Mouse (Mus musculus) olfactory bulb, adult 2 months (tissue): ENCODE results near the gene Galr3.

Experiments
- CTCF ChIP-seq: fragments of 200-500 bp; IDR thresholded peaks from 2 replicates; pipeline ENCODE4 v1.5.1; 2012; ENCODE audit warnings: low read depth, mild to moderate bottlenecking, low read length, moderate library complexity; ENCODE audit not compliant: insufficient read depth
- POLR2A ChIP-seq: fragments of 200-500 bp; IDR thresholded peaks from 2 replicates; pipeline ENCODE4 v1.6.1; 2012; ENCODE audit warnings: mild to moderate bottlenecking, low read depth, low read length, moderate library complexity; ENCODE audit not compliant: insufficient read depth

DNA sequence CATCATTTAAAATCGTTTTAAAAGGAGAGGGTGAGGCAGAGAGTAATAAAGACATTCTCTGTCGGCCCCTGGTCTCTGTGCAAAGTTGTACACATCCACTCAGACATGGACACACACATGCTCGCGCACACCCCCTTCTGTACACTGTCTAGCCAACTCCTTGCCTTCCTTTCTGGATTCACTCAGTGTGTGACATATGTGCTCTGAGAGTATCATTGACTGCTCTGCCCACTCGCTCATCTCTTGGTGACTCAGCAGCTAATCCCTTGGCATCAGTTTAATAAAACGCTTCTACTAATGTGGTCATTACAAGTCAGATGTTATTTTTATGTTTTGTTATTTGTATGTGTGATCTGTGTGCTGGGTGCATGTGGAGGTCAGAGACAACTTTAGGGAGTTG lies 50.6 kb downstream of the Galr3 start:
- TF ChIP-seq CTCF, result no peak
- no peak for TF ChIP-seq POLR2A
